Mouse (Mus musculus): ENCODE measurements around the gene Vopp1. TPM values are rescaled to one million over a fixed set of nuclear protein-coding genes. Genes with fewer than 3 reads are reported as not detected.

Gene Vopp1
- 10 to 100 TPM; 15.2 to 19.6 TPM for total RNA-seq (2023)

GRCm38 (mm10) chr6:57824422-57825258, at the start of gene Vopp1:
TSS of gene Vopp1 (minus strand) at chr6:57825159.

GRCm38 (mm10) chr6:57850286-57850685, 25.3 kb upstream of the Vopp1 start, which contains the start of gene Vmn1r21:
TSS of gene Vmn1r21 (minus strand) at chr6:57850343.

GRCm38 (mm10) chr6:57702376-57702742, 122.6 kb downstream of the Vopp1 start, which contains the start of gene Lancl2:
TSS of gene Lancl2 (plus strand) at chr6:57702540.

GRCm38 (mm10) chr6:57691467-57692261, 133.3 kb downstream of the Vopp1 start, which contains the start of gene Pyurf:
TSS of gene Pyurf (minus strand) at chr6:57692078.

Other genes with a start within 250 kb of the Vopp1 start
- 10 to 100 TPM; 25.7 to 35.8 TPM for gene Herc6, start 244.2 kb downstream of the Vopp1 start, total RNA-seq (2023)
- 1 to 10 TPM; 4.3 to 5.4 TPM for gene Pyurf, start 133.1 kb downstream of the Vopp1 start, total RNA-seq (2023)
- 10 to 100 TPM in 1 of 2 experiments, 1 to 10 TPM in 1; 8.2 to 10.1 TPM for gene Lancl2, start 122.6 kb downstream of the Vopp1 start, total RNA-seq (2023)
- gene Vmn1r21, start 25.2 kb upstream of the Vopp1 start, total RNA-seq (2023), result not detected
- gene Vmn1r22, start 82.9 kb upstream of the Vopp1 start, total RNA-seq (2023), result not detected
- gene Vmn1r23, start 101.7 kb upstream of the Vopp1 start, total RNA-seq (2023), result not detected
- gene Vmn1r24, start 136.3 kb upstream of the Vopp1 start, total RNA-seq (2023), result not detected
- not detected for gene Vmn1r25, start 155.7 kb upstream of the Vopp1 start, total RNA-seq (2023)
- gene Vmn1r26, start 190.0 kb upstream of the Vopp1 start, total RNA-seq (2023), result not detected